ENCODE assay signal across 13 mouse cellular contexts in genomic region chrX:73474340-73475165, GRCm38 (mm10). TPM values are rescaled to one million over a fixed set of nuclear protein-coding genes. Genes with fewer than 3 reads are reported as not detected.
DNase-seq lines count a peak whose midpoint lies in the region; ATAC-seq and TF ChIP-seq lines count a peak whose summit lies in the region.
"Had no signal": no experiment of that assay in that cellular context is flagged by ENCODE, and none has a peak within 500 bp of the region (broad histone marks: within the 10 kb centered on the region; RNA-seq: fewer than 3 reads in every experiment).

No protein-coding gene starts in this region.

- no peak for TF ChIP-seq CTCF in lung, embryonic 14.5 days (IDR thresholded peaks at IDR 0.05; ENCODE audit: low read depth)
- TF ChIP-seq CTCF in lung, adult 2 months (IDR thresholded peaks at IDR 0.05; ENCODE audit: insufficient read depth, low read length): no peak

- no peak overlapping the region for H3K4me2 ChIP-seq in lung, embryonic 14.5 days
- no peak overlapping the region for H3K4me2 ChIP-seq in stomach, embryonic 16.5 days (ENCODE audit: low read depth, low read length)
- H3K4me2 ChIP-seq: neural tube, embryonic 12.5 days had no signal

- peak; percentile 49 for DNase-seq in gastrocnemius, postnatal 14 days
- no peak for DNase-seq in gastrocnemius, postnatal 36 days
- peak; percentile 69 for DNase-seq in lung, embryonic 14.5 days
- DNase-seq in lung, adult 2 months: no peak
- DNase-seq in limb, embryonic 10.5 days (ENCODE audit: low spot score): peak; percentile 35
- DNase-seq in spleen, postnatal 14 days (ENCODE audit: low spot score in 2 of 2): no peak
- DNase-seq in left cerebral cortex, adult 9 months (ENCODE audit: low spot score in 2 of 2): no peak

- H3K4me3 ChIP-seq in lung, embryonic 14.5 days (ENCODE audit: low read depth, low read length): no peak overlapping the region
- H3K4me3 ChIP-seq in lung, adult 2 months (replicated peaks; ENCODE audit: extremely low read depth, low read depth, low read length): no peak overlapping the region
- H3K4me3 ChIP-seq in limb, embryonic 10.5 days: no peak overlapping the region
- H3K4me3 ChIP-seq in stomach, embryonic 16.5 days (replicated peaks; ENCODE audit: low read length): no peak overlapping the region
- H3K4me3 ChIP-seq: neural tube, embryonic 12.5 days had no signal

- peak overlapping the region; percentile 86 for H3K27ac ChIP-seq in lung, embryonic 14.5 days (ENCODE audit: low read depth)
- peak overlapping the region; percentile 81 for H3K27ac ChIP-seq in limb, embryonic 10.5 days
- H3K27ac ChIP-seq in stomach, embryonic 16.5 days (ENCODE audit: low read length): peak overlapping the region; percentile 82
- H3K27ac ChIP-seq: neural tube, embryonic 12.5 days had no signal

- no peaks in the 10 kb centered on the region for H3K36me3 ChIP-seq in lung, embryonic 14.5 days (ENCODE audit: insufficient read depth)
- H3K36me3 ChIP-seq in limb, embryonic 10.5 days: no peaks in the 10 kb centered on the region
- no peaks in the 10 kb centered on the region for H3K36me3 ChIP-seq in stomach, embryonic 16.5 days (ENCODE audit: control insufficient read depth, insufficient read depth, low read length)
- H3K36me3 ChIP-seq: neural tube, embryonic 12.5 days had no signal

- intact Hi-C loops in gastrocnemius, postnatal 14 days (cut with DNase I; ENCODE audit: low total_unique reads): no loop called here
- intact Hi-C loops in gastrocnemius, postnatal 36 days (cut with DNase I): no loop called here

- H3K27me3 ChIP-seq in lung, embryonic 14.5 days (ENCODE audit: insufficient read depth, low read length): no peaks in the 10 kb centered on the region
- H3K27me3 ChIP-seq in limb, embryonic 10.5 days (ENCODE audit: low read depth, poor library complexity, severe bottlenecking): peaks cover 98% of the 10 kb centered on the region
- 0 out of 2 replicates have a peak, but pooled peaks cover 7% of the 10 kb centered on the region for H3K27me3 ChIP-seq in stomach, embryonic 16.5 days (ENCODE audit: control insufficient read depth, insufficient read depth, low read length)
- H3K27me3 ChIP-seq: neural tube, embryonic 12.5 days; Patski had no signal

- peak; percentile 73 for ATAC-seq in lung, embryonic 14.5 days (ENCODE audit: insufficient read depth)
- peak; percentile 70; the same call in 1 of the 2 replicates for ATAC-seq in stomach, embryonic 16.5 days (ENCODE audit: insufficient read depth, low FRiP score)
- ATAC-seq: Patski had no signal

- TF ChIP-seq POLR2A in lung, adult 2 months (IDR thresholded peaks at IDR 0.05; ENCODE audit: borderline replicate concordance, extremely low read depth, low read depth, low read length): no peak

- no peak overlapping the region for H3K9ac ChIP-seq in lung, embryonic 14.5 days
- H3K9ac ChIP-seq in stomach, embryonic 16.5 days (ENCODE audit: low read length): no peak overlapping the region
- H3K9ac ChIP-seq: neural tube, embryonic 12.5 days had no signal

- no peaks in the 10 kb centered on the region for H3K9me3 ChIP-seq in lung, embryonic 14.5 days (ENCODE audit: low read depth, low read length)
- H3K9me3 ChIP-seq in limb, embryonic 10.5 days (replicated peaks): no peaks in the 10 kb centered on the region
- H3K9me3 ChIP-seq in stomach, embryonic 16.5 days (replicated peaks; ENCODE audit: control insufficient read depth, low read length): no peaks in the 10 kb centered on the region
- H3K9me3 ChIP-seq: neural tube, embryonic 12.5 days had no signal

- WGBS in lung, embryonic 14.5 days: 40% methylated on average over 12 of the region's 12 CpGs
- 65% methylated on average over 12 of the region's 12 CpGs for WGBS in lung, adult 2 months
- 55% methylated on average over 12 of the region's 12 CpGs for WGBS in limb, embryonic 10.5 days
- 43% methylated on average over 12 of the region's 12 CpGs for WGBS in stomach, embryonic 16.5 days

- H3K4me1 ChIP-seq in lung, embryonic 14.5 days (ENCODE audit: insufficient read depth): peaks cover 8% of the 10 kb centered on the region
- H3K4me1 ChIP-seq in lung, adult 2 months (ENCODE audit: control insufficient read depth, insufficient read depth, low read length): peaks cover 16% of the 10 kb centered on the region
- H3K4me1 ChIP-seq in limb, embryonic 10.5 days: peaks cover 21% of the 10 kb centered on the region
- H3K4me1 ChIP-seq in stomach, embryonic 16.5 days (ENCODE audit: control insufficient read depth, insufficient read depth, low read length): peaks cover 15% of the 10 kb centered on the region; the same call in 1 of the 2 replicates
- H3K4me1 ChIP-seq: neural tube, embryonic 12.5 days had no signal

RNA-seq across cellular contexts. Expression of gene Bgn, which starts 8.8 kb away (rescaled TPM):
- 100 to 1,000 TPM; 213 to 236 TPM for total RNA-seq in gastrocnemius, postnatal 14 days (2021)
- 100 to 1,000 TPM in 1 of 2 experiments, 10 to 100 TPM in 1; 70.0 to 118 TPM for total RNA-seq in gastrocnemius, postnatal 36 days (2021)
- 192 and 196 TPM in 2 replicates for polyA plus RNA-seq in lung, embryonic 14.5 days (2014; fragmentation: Nextera tagmentation; extraction: Ambion mirVana)
- 656 and 780 TPM in 2 replicates for polyA plus RNA-seq in lung, adult 2 months (2012; rRNA removed)
- 7.9 and 11.5 TPM in 2 replicates for polyA plus RNA-seq in limb, embryonic 10.5 days (2016; fragmentation: Nextera tagmentation; extraction: Ambion mirVana)
- polyA plus RNA-seq in stomach, embryonic 16.5 days (2015; fragmentation: Nextera tagmentation; extraction: Ambion mirVana): 87.2 and 114 TPM in 2 replicates

RNA-seq across cellular contexts. Expression of gene Haus7, which starts 15.7 kb away (rescaled TPM):
- total RNA-seq in gastrocnemius, postnatal 14 days (2021): 10 to 100 TPM; 15.7 to 20.4 TPM
- 10 to 100 TPM; 11.0 to 13.7 TPM for total RNA-seq in gastrocnemius, postnatal 36 days (2021)
- 68.8 and 76.3 TPM in 2 replicates for polyA plus RNA-seq in lung, embryonic 14.5 days (2014; fragmentation: Nextera tagmentation; extraction: Ambion mirVana)
- 9.2 and 14.1 TPM in 2 replicates for polyA plus RNA-seq in lung, adult 2 months (2012; rRNA removed)
- 98.4 and 102 TPM in 2 replicates for polyA plus RNA-seq in limb, embryonic 10.5 days (2016; fragmentation: Nextera tagmentation; extraction: Ambion mirVana)
- 49.6 and 50.9 TPM in 2 replicates for polyA plus RNA-seq in stomach, embryonic 16.5 days (2015; fragmentation: Nextera tagmentation; extraction: Ambion mirVana)

RNA-seq across cellular contexts. Expression of gene Atp2b3, which starts 28.3 kb away (rescaled TPM):
- total RNA-seq in gastrocnemius, postnatal 14 days (2021): 1 to 10 TPM; 8.2 to 8.7 TPM
- total RNA-seq in gastrocnemius, postnatal 36 days (2021): 10 to 100 TPM; 13.2 to 14.3 TPM
- 0.05 TPM in 1 of 2 replicates, not detected in the other for polyA plus RNA-seq in lung, embryonic 14.5 days (2014; fragmentation: Nextera tagmentation; extraction: Ambion mirVana)
- polyA plus RNA-seq in lung, adult 2 months (2012; rRNA removed): 0.04 TPM in 1 of 2 replicates, not detected in the other
- polyA plus RNA-seq in limb, embryonic 10.5 days (2016; fragmentation: Nextera tagmentation; extraction: Ambion mirVana): 0.05 and 0.06 TPM in 2 replicates
- 0.26 and 0.59 TPM in 2 replicates for polyA plus RNA-seq in stomach, embryonic 16.5 days (2015; fragmentation: Nextera tagmentation; extraction: Ambion mirVana)
- polyA plus RNA-seq: C2C12; spleen, adult 2 months had no signal

RNA-seq across cellular contexts. Expression of gene Trex2, which starts 39.4 kb away (rescaled TPM):
- total RNA-seq in gastrocnemius, postnatal 14 days (2021): not detected
- not detected for total RNA-seq in gastrocnemius, postnatal 36 days (2021)
- 0.18 TPM in 1 of 2 replicates, not detected in the other for polyA plus RNA-seq in lung, embryonic 14.5 days (2014; fragmentation: Nextera tagmentation; extraction: Ambion mirVana)
- polyA plus RNA-seq in lung, adult 2 months (2012; rRNA removed): 1.1 and 115 TPM in 2 replicates
- polyA plus RNA-seq in limb, embryonic 10.5 days (2016; fragmentation: Nextera tagmentation; extraction: Ambion mirVana): not detected in 2 replicates
- 12.3 and 24.8 TPM in 2 replicates for polyA plus RNA-seq in stomach, embryonic 16.5 days (2015; fragmentation: Nextera tagmentation; extraction: Ambion mirVana)
- total RNA-seq: layer of hippocampus, adult 18-20 months had no signal
- polyA plus RNA-seq: C2C12; neural tube, embryonic 12.5 days; Patski; spleen, adult 2 months had no signal

Comparison
In these comparisons a context has a peak if more than half of its experiments do, and no peak if none do; other contexts are left out.
1. DNase-seq: peak in gastrocnemius, postnatal 14 days (single experiment), lung, embryonic 14.5 days (single experiment) and limb, embryonic 10.5 days (single experiment); none in gastrocnemius, postnatal 36 days (0 of 2), lung, adult 2 months (single experiment), spleen, postnatal 14 days (0 of 2) and left cerebral cortex, adult 9 months (0 of 2).
2. Peak in every context shown above with its lines, with median percentiles within 50 percentile points of each other: H3K27ac ChIP-seq.